Mouse (Mus musculus) gastrocnemius, postnatal 25 days (tissue): ENCODE measurements around the gene Psmd9. TPM values are rescaled to one million over a fixed set of nuclear protein-coding genes. Genes with fewer than 3 reads are reported as not detected.

ENCODE experiments used
- DNase-seq: peaks from one replicate; pipeline ENCODE4 v3.0.0; 2022
- long read RNA-seq, 2 experiments: library from polyadenylated mRNA; stranded (forward); transcript quantifications; one replicate each; pipeline ENCODE4 v2.0.0; 2021
- total RNA-seq, 2 experiments: library from RNA; stranded (reverse); gene quantifications; 1 replicate in 1 of 2; 2 replicates in 1 of 2; pipeline ENCODE4 v1.2.3; 2021

Psmd9 gene
- total RNA-seq: 10 to 100 TPM; 14.2 to 15.2 TPM
- long read RNA-seq, experiment 1, transcript Psmd9-201 (6 exons, 2,597 nt): major isoform, 29 of 35 reads
- long read RNA-seq, experiment 1, partial matches to known transcripts: 1 of 35 reads
- long read RNA-seq, experiment 1, other reads (novel, unspliced or antisense): 5 of 35 reads
- long read RNA-seq, experiment 2, transcript Psmd9-201 (6 exons, 2,597 nt): major isoform, 35 of 40 reads
- long read RNA-seq, experiment 2, partial matches to known transcripts: 0 of 40 reads
- long read RNA-seq, experiment 2, other reads (novel, unspliced or antisense): 4 of 40 reads

- DNase-seq: no peak
Measured at GRCm38 (mm10) chr5:123169284-123169683, at the start of gene Psmd9. Gene Psmd9, plus strand, starts transcription at chr5:123169413.

GRCm38 (mm10) chr5:123120624-123121215, 48.5 kb upstream of the Psmd9 start:
- no peak for DNase-seq

- no peak for DNase-seq
Measured at GRCm38 (mm10) chr5:123122181-123122580, 47.0 kb upstream of the Psmd9 start.

GRCm38 (mm10) chr5:123125105-123125504, 44.1 kb upstream of the Psmd9 start:
- DNase-seq: no peak

- no peak for DNase-seq
Measured at GRCm38 (mm10) chr5:123125638-123126406, 43.4 kb upstream of the Psmd9 start.

GRCm38 (mm10) chr5:123127031-123127430, 42.2 kb upstream of the Psmd9 start:
- no peak for DNase-seq

- DNase-seq: no peak
Measured at GRCm38 (mm10) chr5:123128426-123129169, 40.6 kb upstream of the Psmd9 start.

- no peak for DNase-seq
Measured at GRCm38 (mm10) chr5:123129170-123129757, 39.9 kb upstream of the Psmd9 start.

GRCm38 (mm10) chr5:123130030-123130813, 39.0 kb upstream of the Psmd9 start:
- DNase-seq: no peak

- DNase-seq: no peak
Measured at GRCm38 (mm10) chr5:123130814-123131148, 38.4 kb upstream of the Psmd9 start.

- peak; percentile 68 for DNase-seq
Measured at GRCm38 (mm10) chr5:123132308-123133071, 36.7 kb upstream of the Psmd9 start, which contains the start of gene Rhof. Gene Rhof, minus strand, starts transcription at chr5:123132692.

GRCm38 (mm10) chr5:123133083-123133783, 36.0 kb upstream of the Psmd9 start:
- DNase-seq: peak; percentile 82

GRCm38 (mm10) chr5:123133784-123134143, 35.4 kb upstream of the Psmd9 start:
- DNase-seq: no peak

GRCm38 (mm10) chr5:123134186-123134874, 34.9 kb upstream of the Psmd9 start:
- DNase-seq: peak; percentile 79

- no peak for DNase-seq
Measured at GRCm38 (mm10) chr5:123134875-123135382, 34.3 kb upstream of the Psmd9 start.

GRCm38 (mm10) chr5:123135471-123136360, 33.5 kb upstream of the Psmd9 start:
- peak; percentile 95 for DNase-seq

- peak; percentile 93 for DNase-seq
Measured at GRCm38 (mm10) chr5:123136361-123137043, 32.7 kb upstream of the Psmd9 start.
